31 mouse cellular contexts compared by ENCODE assay signal in genomic region chr6:34142931-34143330, GRCm38 (mm10). TPM values are rescaled to one million over a fixed set of nuclear protein-coding genes. Genes with fewer than 3 reads are reported as not detected.
DNase-seq lines count a peak whose midpoint lies in the region; ATAC-seq and TF ChIP-seq lines count a peak whose summit lies in the region.
"Had no signal": no experiment of that assay in that cellular context is flagged by ENCODE, and none has a peak within 500 bp of the region (broad histone marks: within the 10 kb centered on the region; RNA-seq: fewer than 3 reads in every experiment).

No protein-coding gene starts in this region.

- 69% methylated on average over 11 of the region's 11 CpGs for WGBS in hindbrain, postnatal 0 days
- WGBS in hindbrain, embryonic 11.5 days: 80% methylated on average over 11 of the region's 11 CpGs
- 50% methylated on average over 11 of the region's 11 CpGs for WGBS in forebrain, postnatal 0 days

- no peaks in the 10 kb centered on the region for H3K9me3 ChIP-seq in hindbrain, postnatal 0 days (ENCODE audit: low read length)
- no peaks in the 10 kb centered on the region for H3K9me3 ChIP-seq in hindbrain, embryonic 11.5 days (ENCODE audit: control insufficient read depth, low read length)
- H3K9me3 ChIP-seq in forebrain, postnatal 0 days (ENCODE audit: low read length): no peaks in the 10 kb centered on the region
- H3K9me3 ChIP-seq: forebrain, embryonic 15.5 days; hindbrain, embryonic 15.5 days had no signal

- no peak overlapping the region for H3K4me2 ChIP-seq in hindbrain, postnatal 0 days (ENCODE audit: low read depth, low read length)
- no peak overlapping the region for H3K4me2 ChIP-seq in hindbrain, embryonic 11.5 days (replicated peaks; ENCODE audit: low read depth, low read length)
- H3K4me2 ChIP-seq in forebrain, postnatal 0 days (ENCODE audit: low read depth): no peak overlapping the region
- H3K4me2 ChIP-seq: embryonic facial prominence, embryonic 13.5 days; forebrain, embryonic 12.5 days; forebrain, embryonic 15.5 days; heart, embryonic 13.5 days; hindbrain, embryonic 12.5 days; hindbrain, embryonic 15.5 days had no signal

- no peak overlapping the region for H3K4me3 ChIP-seq in hindbrain, postnatal 0 days (ENCODE audit: low read length)
- H3K4me3 ChIP-seq in hindbrain, embryonic 11.5 days (ENCODE audit: low read depth, low read length): no peak overlapping the region
- no peak overlapping the region for H3K4me3 ChIP-seq in forebrain, postnatal 0 days (ENCODE audit: low read depth, low read length)
- H3K4me3 ChIP-seq: embryonic facial prominence, embryonic 10.5 days; embryonic facial prominence, embryonic 13.5 days; erythroblast, embryonic 14.5 days; forebrain, embryonic 12.5 days; forebrain, embryonic 15.5 days; gastrocnemius, adult 2 months; heart, embryonic 13.5 days; hindbrain, embryonic 12.5 days; hindbrain, embryonic 15.5 days had no signal

- H3K27ac ChIP-seq in hindbrain, postnatal 0 days: no peak overlapping the region
- H3K27ac ChIP-seq in hindbrain, embryonic 11.5 days (ENCODE audit: low read depth, low read length): no peak overlapping the region
- no peak overlapping the region for H3K27ac ChIP-seq in forebrain, postnatal 0 days (ENCODE audit: low read depth, low read length)
- H3K27ac ChIP-seq: embryonic facial prominence, embryonic 10.5 days; embryonic facial prominence, embryonic 13.5 days; forebrain, embryonic 12.5 days; forebrain, embryonic 15.5 days; gastrocnemius, adult 2 months; heart, embryonic 13.5 days; hindbrain, embryonic 12.5 days; hindbrain, embryonic 15.5 days had no signal

- TF ChIP-seq CTCF in hindbrain, postnatal 0 days (IDR thresholded peaks at IDR 0.05; ENCODE audit: low read depth): no peak
- no peak for TF ChIP-seq CTCF in forebrain, postnatal 0 days (IDR thresholded peaks at IDR 0.05; ENCODE audit: low read depth)

- no peaks in the 10 kb centered on the region for H3K36me3 ChIP-seq in hindbrain, postnatal 0 days (ENCODE audit: insufficient read depth, low read length)
- H3K36me3 ChIP-seq in hindbrain, embryonic 11.5 days (ENCODE audit: control insufficient read depth, insufficient read depth, low read length): no peaks in the 10 kb centered on the region
- H3K36me3 ChIP-seq in forebrain, postnatal 0 days (ENCODE audit: insufficient read depth): no peaks in the 10 kb centered on the region
- H3K36me3 ChIP-seq: embryonic facial prominence, embryonic 10.5 days; embryonic facial prominence, embryonic 13.5 days; forebrain, embryonic 12.5 days; forebrain, embryonic 15.5 days; G1E; heart, embryonic 13.5 days; hindbrain, embryonic 12.5 days; hindbrain, embryonic 15.5 days had no signal

- no peak for ATAC-seq in hindbrain, postnatal 0 days
- ATAC-seq in hindbrain, embryonic 11.5 days (ENCODE audit: low FRiP score): no peak
- ATAC-seq in forebrain, postnatal 0 days: no peak
- no peak for ATAC-seq in inflammation-experienced regulatory T-cells, adult 6 months
- ATAC-seq: forebrain, embryonic 15.5 days; intestine, postnatal 0 days; Patski had no signal

- H3K9ac ChIP-seq in hindbrain, postnatal 0 days (replicated peaks; ENCODE audit: low read length): no peak overlapping the region
- H3K9ac ChIP-seq in hindbrain, embryonic 11.5 days (ENCODE audit: low read depth, low read length): no peak overlapping the region
- no peak overlapping the region for H3K9ac ChIP-seq in forebrain, postnatal 0 days
- H3K9ac ChIP-seq: embryonic facial prominence, embryonic 13.5 days; forebrain, embryonic 12.5 days; forebrain, embryonic 15.5 days; heart, embryonic 13.5 days; hindbrain, embryonic 12.5 days; hindbrain, embryonic 15.5 days had no signal

- DNase-seq in hindbrain, postnatal 0 days (ENCODE audit: low spot score): peak; percentile 22
- no peak for DNase-seq in hindbrain, embryonic 11.5 days (ENCODE audit: low spot score)
- DNase-seq in R1 (ENCODE audit: low read depth, low spot score): peak; percentile 19
- peak; percentile 10 for DNase-seq in hindlimb bud, embryonic 11.5 days (ENCODE audit: extremely low spot score, low read depth, low spot score)
- no peak for DNase-seq in forebrain, postnatal 0 days
- DNase-seq: adrenal gland, adult 8-10 months; adrenal gland, postnatal 25 days; B cell, adult 2 months; cerebellum, adult 11-12 months; cerebellum, adult 8-10 months; cerebellum, postnatal 10 days; cerebellum, postnatal 36 days; embryo, embryonic 11 days; gastrocnemius, adult 2 months; gastrocnemius, postnatal 14 days; heart, adult 18-20 months; heart, postnatal 14 days; heart, postnatal 4 days had no signal

- no peaks in the 10 kb centered on the region for H3K27me3 ChIP-seq in hindbrain, postnatal 0 days (ENCODE audit: insufficient read depth, low read length)
- no peaks in the 10 kb centered on the region for H3K27me3 ChIP-seq in hindbrain, embryonic 11.5 days (ENCODE audit: control insufficient read depth, insufficient read depth, low read length)
- H3K27me3 ChIP-seq in forebrain, postnatal 0 days (ENCODE audit: insufficient read depth, low read length): no peaks in the 10 kb centered on the region
- H3K27me3 ChIP-seq: CH12.LX; embryonic facial prominence, embryonic 13.5 days; forebrain, embryonic 12.5 days; forebrain, embryonic 15.5 days; heart, embryonic 13.5 days; hindbrain, embryonic 12.5 days; hindbrain, embryonic 15.5 days; Patski had no signal

- H3K4me1 ChIP-seq in hindbrain, postnatal 0 days (ENCODE audit: insufficient read depth, low read length): no peaks in the 10 kb centered on the region
- H3K4me1 ChIP-seq in hindbrain, embryonic 11.5 days (replicated peaks; ENCODE audit: control insufficient read depth, insufficient read depth, low read length): no peaks in the 10 kb centered on the region
- H3K4me1 ChIP-seq in forebrain, postnatal 0 days (ENCODE audit: insufficient read depth): no peaks in the 10 kb centered on the region; the same call in 1 of the 2 replicates
- H3K4me1 ChIP-seq: embryonic facial prominence, embryonic 10.5 days; embryonic facial prominence, embryonic 13.5 days; forebrain, embryonic 12.5 days; hindbrain, embryonic 12.5 days; hindbrain, embryonic 15.5 days had no signal

RNA-seq across cellular contexts. Expression of gene Slc35b4, which starts 34.0 kb away (rescaled TPM):
- 30.4 TPM in 2 replicates for total RNA-seq in hindbrain, postnatal 0 days (2014; rRNA removed)
- polyA plus RNA-seq in hindbrain, postnatal 0 days (2015; fragmentation: Nextera tagmentation; extraction: Ambion mirVana): 26.0 and 28.7 TPM in 2 replicates
- 46.7 and 48.3 TPM in 2 replicates for polyA plus RNA-seq in hindbrain, embryonic 11.5 days (2014; fragmentation: Nextera tagmentation; extraction: Ambion mirVana)
- total RNA-seq in forebrain, postnatal 0 days (2014; rRNA removed): 24.0 and 26.2 TPM in 2 replicates
- polyA plus RNA-seq in forebrain, postnatal 0 days (2015; fragmentation: Nextera tagmentation; extraction: Ambion mirVana): 23.8 and 34.7 TPM in 2 replicates
- 10 to 100 TPM; 28.3 to 31.6 (median 31.2) TPM for polyA plus RNA-seq in inflammation-experienced regulatory T-cells, adult 6 months (2017; shearing (Covaris generic))

Comparison
In these comparisons a context has a peak if more than half of its experiments do, and no peak if none do; other contexts are left out.
1. DNase-seq: peak in hindbrain, postnatal 0 days (single experiment), R1 (single experiment) and hindlimb bud, embryonic 11.5 days (single experiment); none in hindbrain, embryonic 11.5 days (single experiment) and forebrain, postnatal 0 days (single experiment).